Mouse (Mus musculus): ENCODE data around the gene Olfr10. TPM values are rescaled to one million over a fixed set of nuclear protein-coding genes. Genes with fewer than 3 reads are reported as not detected.
A peak's percentile ranks its signal among the peaks of the same experiment; 100 is the strongest.
"Not testable (repeated sequence)": the region's sequence is repeated elsewhere in the genome, so short reads cannot be mapped to it uniquely, and the experiment has no call there.

Olfr10 gene
- polyA plus RNA-seq, 1 experiment from 2014 or later: not detected

GRCm38 (mm10) chr11:49267970-49268579 is 36.5 kb upstream of the Olfr10 start:
- no peaks in the 10 kb centered on the region for H3K9me3 ChIP-seq (ENCODE audit: low read length)
- H3K4me1 ChIP-seq (ENCODE audit: insufficient read depth): peaks cover 8% of the 10 kb centered on the region
- ATAC-seq (no peak), DNase-seq (no peak)
- no peak overlapping the region for H3K4me2 ChIP-seq (ENCODE audit: low read depth, low read length)
- WGBS (ENCODE audit: insufficient replicate concordance): 70% methylated on average over 15 of the region's 15 CpGs
- peak overlapping the region; percentile 88; the same call in 1 of the 2 replicates for H3K27ac ChIP-seq (ENCODE audit: low read depth)
- H3K4me3 ChIP-seq (ENCODE audit: low read depth, low read length): no peak overlapping the region
- H3K36me3 ChIP-seq (replicated peaks; ENCODE audit: insufficient read depth, low read length): peaks cover 13% of the 10 kb centered on the region
- H3K9ac ChIP-seq (replicated peaks): no peak overlapping the region
- TF ChIP-seq EP300 (IDR thresholded peaks at IDR 0.05; ENCODE audit: low read depth): no peak
- TF ChIP-seq CTCF (IDR thresholded peaks at IDR 0.05; ENCODE audit: low read depth): no peak
- H3K27me3 ChIP-seq (ENCODE audit: insufficient read depth, low read length): no peaks in the 10 kb centered on the region

- Histone ChIP-seq H3K36me3 (replicated peaks; ENCODE audit: insufficient read depth, low read length) (0 out of 2 replicates have a peak, but pooled peaks cover 2% of the 10 kb centered on the region), H3K4me3 (ENCODE audit: low read depth, low read length) (no peak overlapping the region), H3K27me3 (ENCODE audit: insufficient read depth, low read length) (no peaks in the 10 kb centered on the region), H3K9me3 (ENCODE audit: low read length) (no peaks in the 10 kb centered on the region), H3K4me1 (ENCODE audit: insufficient read depth) (peaks cover 7% of the 10 kb centered on the region), H3K9ac (replicated peaks) (no peak overlapping the region), H3K27ac (ENCODE audit: low read depth) (no peak overlapping the region), H3K4me2 (ENCODE audit: low read depth, low read length) (no peak overlapping the region)
- TF ChIP-seq EP300 (IDR thresholded peaks at IDR 0.05; ENCODE audit: low read depth): no peak
- TF ChIP-seq CTCF (IDR thresholded peaks at IDR 0.05; ENCODE audit: low read depth): no peak
- ATAC-seq: no peak
- WGBS (ENCODE audit: insufficient replicate concordance): 75% methylated on average over 9 of the region's 9 CpGs
- DNase-seq: no peak
These were observed 34.8 kb upstream of the Olfr10 start for GRCm38 (mm10) chr11:49269761-49270160.

- WGBS (ENCODE audit: insufficient replicate concordance): 77% methylated on average over 4 of the region's 4 CpGs
- 0 out of 2 replicates have a peak, but pooled peaks cover 5% of the 10 kb centered on the region for H3K4me1 ChIP-seq (ENCODE audit: insufficient read depth)
- DNase-seq: no peak
- no peaks in the 10 kb centered on the region for H3K27me3 ChIP-seq (ENCODE audit: insufficient read depth, low read length)
- no peaks in the 10 kb centered on the region for H3K9me3 ChIP-seq (ENCODE audit: low read length)
- TF ChIP-seq CTCF (IDR thresholded peaks at IDR 0.05; ENCODE audit: low read depth) (no peak), EP300 (IDR thresholded peaks at IDR 0.05; ENCODE audit: low read depth) (no peak)
- H3K9ac ChIP-seq (replicated peaks): no peak overlapping the region
- H3K4me3 ChIP-seq (ENCODE audit: low read depth, low read length): no peak overlapping the region
- no peaks in the 10 kb centered on the region for H3K36me3 ChIP-seq (replicated peaks; ENCODE audit: insufficient read depth, low read length)
- no peak overlapping the region for H3K4me2 ChIP-seq (ENCODE audit: low read depth, low read length)
- ATAC-seq: no peak
- no peak overlapping the region for H3K27ac ChIP-seq (ENCODE audit: low read depth)
These were observed 34.2 kb upstream of the Olfr10 start for GRCm38 (mm10) chr11:49270368-49270767.

GRCm38 (mm10) chr11:49271334-49271733 is 33.2 kb upstream of the Olfr10 start:
- ATAC-seq: peak; percentile 39
- Histone ChIP-seq H3K4me3 (ENCODE audit: low read depth, low read length) (no peak overlapping the region), H3K4me2 (ENCODE audit: low read depth, low read length) (no peak overlapping the region), H3K9me3 (ENCODE audit: low read length) (no peaks in the 10 kb centered on the region), H3K36me3 (replicated peaks; ENCODE audit: insufficient read depth, low read length) (no peaks in the 10 kb centered on the region), H3K9ac (replicated peaks) (no peak overlapping the region), H3K27ac (ENCODE audit: low read depth) (no peak overlapping the region), H3K4me1 (ENCODE audit: insufficient read depth) (0 out of 2 replicates have a peak, but pooled peaks cover 2% of the 10 kb centered on the region), H3K27me3 (ENCODE audit: insufficient read depth, low read length) (no peaks in the 10 kb centered on the region)
- 31% methylated on average over 7 of the region's 7 CpGs for WGBS (ENCODE audit: insufficient replicate concordance)
- no peak for DNase-seq
- TF ChIP-seq EP300 (IDR thresholded peaks at IDR 0.05; ENCODE audit: low read depth) (no peak), CTCF (IDR thresholded peaks at IDR 0.05; ENCODE audit: low read depth) (peak; percentile 87)

- DNase-seq (no peak), ATAC-seq (no peak)
- Histone ChIP-seq H3K9ac (replicated peaks) (no peak overlapping the region), H3K36me3 (replicated peaks; ENCODE audit: insufficient read depth, low read length) (no peaks in the 10 kb centered on the region), H3K9me3 (ENCODE audit: low read length) (no peaks in the 10 kb centered on the region), H3K27ac (ENCODE audit: low read depth) (no peak overlapping the region), H3K4me2 (ENCODE audit: low read depth, low read length) (no peak overlapping the region), H3K4me3 (ENCODE audit: low read depth, low read length) (no peak overlapping the region), H3K27me3 (ENCODE audit: insufficient read depth, low read length) (no peaks in the 10 kb centered on the region), H3K4me1 (ENCODE audit: insufficient read depth) (no peaks in the 10 kb centered on the region)
- WGBS (ENCODE audit: insufficient replicate concordance): 69% methylated on average over 11 of the region's 11 CpGs
- TF ChIP-seq CTCF (IDR thresholded peaks at IDR 0.05; ENCODE audit: low read depth): no peak
- no peak for TF ChIP-seq EP300 (IDR thresholded peaks at IDR 0.05; ENCODE audit: low read depth)
These were observed 30.6 kb upstream of the Olfr10 start for GRCm38 (mm10) chr11:49273834-49274519.

- WGBS (ENCODE audit: insufficient replicate concordance): 56% methylated on average over 3 of the region's 3 CpGs
- Histone ChIP-seq H3K9me3 (ENCODE audit: low read length) (no peaks in the 10 kb centered on the region), H3K9ac (replicated peaks) (no peak within 1 kb of the TSS), H3K36me3 (replicated peaks; ENCODE audit: insufficient read depth, low read length) (no peaks in the 10 kb centered on the region), H3K27ac (ENCODE audit: low read depth) (no peak within 1 kb of the TSS), H3K27me3 (ENCODE audit: insufficient read depth, low read length) (no peaks in the 10 kb centered on the region), H3K4me3 (ENCODE audit: low read depth, low read length) (no peak within 1 kb of the TSS), H3K4me1 (ENCODE audit: insufficient read depth) (no peaks in the 10 kb centered on the region), H3K4me2 (ENCODE audit: low read depth, low read length) (no peak within 1 kb of the TSS)
- ATAC-seq (no peak), DNase-seq (no peak)
- TF ChIP-seq EP300 (IDR thresholded peaks at IDR 0.05; ENCODE audit: low read depth) (no peak), CTCF (IDR thresholded peaks at IDR 0.05; ENCODE audit: low read depth) (no peak)
These were observed 26.3 kb upstream of the Olfr10 start, which contains the start of gene Olfr1393 for GRCm38 (mm10) chr11:49278222-49278621. Gene Olfr1393, plus strand, starts transcription at chr11:49278304.

- ATAC-seq; H3K4me2 ChIP-seq (ENCODE audit: low read depth, low read length); DNase-seq; H3K36me3 ChIP-seq (replicated peaks; ENCODE audit: insufficient read depth, low read length); H3K4me1 ChIP-seq (ENCODE audit: insufficient read depth); H3K4me3 ChIP-seq (ENCODE audit: low read depth, low read length); H3K27me3 ChIP-seq (ENCODE audit: insufficient read depth, low read length); H3K9ac ChIP-seq (replicated peaks); H3K27ac ChIP-seq (ENCODE audit: low read depth); H3K9me3 ChIP-seq (ENCODE audit: low read length): not testable (repeated sequence)
- WGBS (ENCODE audit: insufficient replicate concordance): 55% methylated on average over 1 of the region's 1 CpGs
These were observed 19.6 kb upstream of the Olfr10 start, which contains the start of gene Olfr1392 for GRCm38 (mm10) chr11:49284982-49285381. Gene Olfr1392, plus strand, starts transcription at chr11:49285282.
